Mouse (Mus musculus) small intestine, adult 2 months (tissue): Measurements from ENCODE around the gene Rasa4. TPM values are rescaled to one million over a fixed set of nuclear protein-coding genes. Genes with fewer than 3 reads are reported as not detected.

Experiments
- H3K27ac ChIP-seq: fragments of 200-500 bp; 2 replicates; pipeline ENCODE4 v1.5.1; 2012; ENCODE audit warnings: low read depth, low read length, control low read depth, inconsistent platforms; ENCODE audit not compliant: insufficient read depth
- H3K27me3 ChIP-seq: fragments of 200-500 bp; 2 replicates; pipeline ENCODE4 v1.6.1; 2012; ENCODE audit warnings: mild to moderate bottlenecking, moderate library complexity, low read length, inconsistent platforms; ENCODE audit not compliant: control insufficient read depth, insufficient read depth
- H3K36me3 ChIP-seq: fragments of 200-500 bp; 2 replicates; pipeline ENCODE4 v1.6.1; 2012; ENCODE audit warnings: mild to moderate bottlenecking, low read length, control low read depth, inconsistent platforms; ENCODE audit not compliant: control insufficient read depth, insufficient read depth
- H3K4me1 ChIP-seq: fragments of 200-500 bp; 2 replicates; pipeline ENCODE4 v1.6.1; 2012; ENCODE audit warnings: low read length, inconsistent platforms, mixed read lengths; ENCODE audit not compliant: control insufficient read depth, insufficient read depth, insufficient read length
- H3K4me3 ChIP-seq: fragments of 200-500 bp; 2 replicates; pipeline ENCODE4 v1.5.1; 2012; ENCODE audit warnings: low read depth, mild to moderate bottlenecking, control low read depth, inconsistent platforms, low read length, moderate library complexity
- CTCF ChIP-seq: fragments of 200-500 bp; IDR thresholded peaks from 2 replicates; pipeline ENCODE4 v1.5.1; 2012; ENCODE audit warnings: low read depth, mild to moderate bottlenecking, control low read depth, inconsistent platforms, low read length, moderate library complexity, mixed read lengths; ENCODE audit not compliant: insufficient replicate concordance, insufficient read length; ENCODE audit errors: extremely low read depth
- POLR2A ChIP-seq: fragments of 200-500 bp; IDR thresholded peaks from 2 replicates; pipeline ENCODE4 v1.6.1; 2012; ENCODE audit warnings: low read depth, mild to moderate bottlenecking, control low read depth, inconsistent platforms, low read length, moderate library complexity
- WGBS: fragments of 180-500 bp; shearing (Covaris S2); methylation state at CpG from one replicate; pipeline ENCODE4 v1.1.7; 2018; 5-methylcytosine and 5-hydroxymethylcytosine counted together
- polyA plus RNA-seq: library from polyadenylated mRNA; depleted of rRNA; stranded (reverse); fragments of >200 nt; gene quantifications from 2 replicates; pipeline ENCODE4 v1.2.3, GENCODE M21; 2012; rRNA removed

Gene Rasa4
- 16.5 and 42.8 TPM in 2 replicates for polyA plus RNA-seq

- Histone ChIP-seq H3K4me1 (peaks cover 14% of the 10 kb centered on the region), H3K36me3 (no peaks in the 10 kb centered on the region), H3K27ac (peak within 1 kb of the TSS; percentile 25; the same call in 1 of the 2 replicates), H3K4me3 (peak within 1 kb of the TSS; percentile 77), H3K27me3 (no peaks in the 10 kb centered on the region)
- TF ChIP-seq POLR2A (no peak), CTCF (no peak)
- 1% methylated on average over 28 of the region's 28 CpGs for WGBS
Measured at GRCm38 (mm10) chr5:136083669-136084107, at the start of gene Rasa4. Rasa4 (plus strand) TSS chr5:136083916.

DNA sequence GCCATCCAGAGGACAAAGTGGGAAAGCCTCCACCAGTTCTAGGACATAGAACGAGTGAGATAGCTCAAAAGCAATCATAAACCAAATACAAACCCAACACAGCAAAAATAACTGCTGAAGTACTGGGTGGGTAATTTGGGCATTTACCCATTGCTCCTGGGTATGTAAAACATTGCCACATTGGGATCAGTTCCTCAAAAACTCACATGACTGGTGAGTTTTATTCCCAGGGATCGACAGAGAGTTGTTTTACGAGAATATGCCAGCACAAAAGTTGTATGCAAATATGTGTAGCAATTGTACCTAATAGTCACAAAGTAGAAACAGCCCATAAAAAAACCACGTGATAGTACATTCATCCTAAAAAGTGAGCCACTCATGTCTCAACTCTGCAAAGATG, 48.8 kb upstream of the Rasa4 start:
- 56% methylated on average over 4 of the region's 4 CpGs for WGBS
- peaks cover 15% of the 10 kb centered on the region for H3K36me3 ChIP-seq
- H3K4me3 ChIP-seq, result no peak overlapping the region
- no peaks in the 10 kb centered on the region for H3K27me3 ChIP-seq
- TF ChIP-seq POLR2A (no peak), CTCF (no peak)
- no peak overlapping the region for H3K27ac ChIP-seq
- H3K4me1 ChIP-seq, result peaks cover 7% of the 10 kb centered on the region

DNA sequence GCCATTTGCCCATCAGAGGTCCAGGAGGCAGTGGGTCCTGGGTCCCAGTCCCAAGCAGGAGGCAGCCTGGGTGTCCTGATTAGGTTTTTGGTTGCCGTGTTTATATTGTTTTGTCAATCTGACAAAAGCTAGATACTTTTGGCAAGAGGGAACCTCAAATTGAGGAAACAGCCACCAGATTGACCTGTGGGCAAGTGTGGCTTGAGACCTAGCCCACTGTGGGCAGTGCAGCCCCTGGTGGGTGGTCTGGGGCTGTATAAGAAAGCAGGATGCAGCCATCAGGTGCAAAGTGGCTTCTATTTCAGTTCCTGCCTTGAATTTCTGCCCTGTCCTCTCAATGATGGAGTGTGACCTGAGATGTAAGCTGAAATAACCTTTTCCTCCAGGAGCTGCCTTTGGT, 48.4 kb upstream of the Rasa4 start:
- Histone ChIP-seq H3K27ac (no peak overlapping the region), H3K4me3 (no peak overlapping the region), H3K27me3 (no peaks in the 10 kb centered on the region), H3K4me1 (peaks cover 9% of the 10 kb centered on the region), H3K36me3 (peaks cover 15% of the 10 kb centered on the region)
- WGBS, result 64% methylated on average over 1 of the region's 1 CpGs
- no peak for TF ChIP-seq CTCF
- no peak for TF ChIP-seq POLR2A

DNA sequence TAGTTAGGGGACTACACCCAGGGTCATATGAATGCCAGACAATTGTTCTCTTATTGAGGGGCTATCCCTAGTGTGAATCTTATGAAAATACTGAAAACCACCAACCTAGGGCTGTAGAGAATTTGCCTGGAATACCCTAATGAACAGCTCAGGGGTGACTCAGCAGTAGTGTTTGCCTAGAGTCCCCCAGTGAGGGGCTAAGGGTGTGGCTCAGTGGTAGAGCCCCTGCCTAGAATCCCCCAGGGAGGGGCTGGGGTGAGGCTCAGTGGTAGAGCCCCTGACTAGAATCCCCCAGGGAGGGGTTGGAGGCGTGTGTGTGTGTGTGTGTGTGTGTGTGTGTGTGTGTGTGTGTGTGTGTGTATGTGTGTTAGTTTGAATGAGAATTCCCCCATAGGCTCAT, 47.0 kb upstream of the Rasa4 start:
- H3K4me1 ChIP-seq, result peaks cover 9% of the 10 kb centered on the region
- H3K4me3 ChIP-seq, result no peak overlapping the region
- H3K36me3 ChIP-seq, result peaks cover 6% of the 10 kb centered on the region; the same call in 1 of the 2 replicates
- H3K27me3 ChIP-seq, result no peaks in the 10 kb centered on the region
- TF ChIP-seq POLR2A, result no peak
- TF ChIP-seq CTCF, result no peak
- WGBS, result 100% methylated on average over 1 of the region's 1 CpGs
- H3K27ac ChIP-seq, result no peak overlapping the region

DNA sequence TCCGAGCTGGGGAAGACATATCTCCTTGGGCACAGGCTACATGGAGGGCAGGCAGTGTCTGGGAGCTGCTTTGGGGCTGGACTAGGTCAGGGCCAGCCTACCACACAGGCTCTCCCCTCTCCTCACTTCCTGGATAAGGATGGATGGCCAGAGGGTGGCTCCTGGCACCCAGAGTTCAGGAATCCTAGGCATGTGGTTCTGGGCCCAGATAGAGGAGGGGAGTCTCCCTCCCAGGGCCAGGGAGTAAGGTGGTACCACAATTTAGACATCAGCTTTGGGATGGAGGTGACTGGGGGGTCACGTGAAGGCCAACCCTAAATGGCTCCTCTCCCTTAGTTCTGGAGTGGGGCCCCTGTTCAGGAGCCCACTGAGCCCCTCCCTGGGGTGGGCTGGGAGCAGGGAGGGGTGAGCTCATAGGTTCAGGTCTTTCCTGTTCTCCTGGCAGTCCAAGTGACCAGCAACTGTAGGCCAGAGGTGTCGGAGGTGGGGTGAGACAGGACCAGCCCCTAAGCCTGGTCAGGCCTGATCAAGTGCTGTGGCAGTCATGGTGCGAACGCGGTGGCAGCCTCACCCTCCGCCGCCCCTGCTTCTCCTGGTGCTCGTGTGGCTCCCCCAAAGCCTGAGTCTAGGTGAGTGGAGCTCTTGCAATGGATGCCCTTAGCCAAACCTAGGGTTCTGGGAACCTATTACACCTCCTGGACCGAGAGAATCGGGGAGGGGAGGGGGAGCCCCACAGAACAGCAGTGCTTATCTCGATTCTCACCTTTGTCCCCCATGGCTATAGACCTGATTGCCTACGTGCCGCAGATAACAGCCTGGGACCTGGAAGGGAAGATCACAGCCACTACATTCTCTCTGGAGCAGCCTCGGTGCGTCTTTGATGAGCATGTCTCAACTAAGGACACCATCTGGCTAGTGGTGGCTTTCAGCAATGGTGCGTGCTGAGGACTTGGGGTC, 45.2 kb upstream of the Rasa4 start, which contains the start of gene Upk3b:
Gene Upk3b (plus strand): TSS at position 239 of the 957 bp plus-strand sequence.
- Histone ChIP-seq H3K4me1 (peaks cover 9% of the 10 kb centered on the region), H3K27me3 (no peaks in the 10 kb centered on the region), H3K36me3 (no peaks in the 10 kb centered on the region), H3K27ac (no peak within 1 kb of the TSS), H3K4me3 (no peak within 1 kb of the TSS)
- TF ChIP-seq CTCF, result no peak
- no peak for TF ChIP-seq POLR2A
- WGBS, result 33% methylated on average over 17 of the region's 17 CpGs

GRCm38 (mm10) chr5:136040210-136040609, 43.5 kb upstream of the Rasa4 start:
- TF ChIP-seq CTCF (no peak), POLR2A (no peak)
- peaks cover 9% of the 10 kb centered on the region for H3K4me1 ChIP-seq
- no peaks in the 10 kb centered on the region for H3K27me3 ChIP-seq
- H3K27ac ChIP-seq, result no peak overlapping the region
- no peak overlapping the region for H3K4me3 ChIP-seq
- H3K36me3 ChIP-seq, result no peaks in the 10 kb centered on the region
- 62% methylated on average over 5 of the region's 5 CpGs for WGBS

DNA sequence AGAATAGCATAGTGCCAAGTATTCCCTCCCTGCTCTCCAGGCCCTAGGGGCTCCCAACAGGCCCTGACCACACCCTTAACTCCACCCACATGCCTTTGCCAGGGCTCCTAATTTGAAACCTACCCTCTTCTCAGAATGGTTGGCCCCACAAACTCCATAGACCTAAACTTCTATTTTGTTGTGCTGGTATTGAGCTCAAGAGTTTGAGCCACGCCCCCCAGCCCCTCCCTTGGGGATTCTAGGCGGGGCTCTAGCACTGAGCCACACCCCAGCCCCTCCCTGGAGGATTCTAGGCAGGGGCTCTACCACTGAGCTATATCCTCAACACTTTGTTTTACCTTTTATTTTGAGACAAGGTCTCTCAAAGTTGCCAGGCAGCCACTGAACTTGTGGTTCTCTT, 42.5 kb upstream of the Rasa4 start:
- Histone ChIP-seq H3K36me3 (no peaks in the 10 kb centered on the region), H3K4me3 (no peak overlapping the region), H3K4me1 (peaks cover 9% of the 10 kb centered on the region), H3K27me3 (no peaks in the 10 kb centered on the region), H3K27ac (no peak overlapping the region)
- 49% methylated on average over 2 of the region's 2 CpGs for WGBS
- TF ChIP-seq POLR2A (no peak), CTCF (no peak)
